Mouse (Mus musculus) spleen, adult 2 months (tissue): ENCODE measurements around the gene Caskin2. TPM values are rescaled to one million over a fixed set of nuclear protein-coding genes. Genes with fewer than 3 reads are reported as not detected.

Experiments
- DNase-seq, 2 experiments: peaks; one replicate each; pipeline versions ENCODE4 v3.0.0 to v3.0.0-alpha.2; 2012 to 2021; ENCODE audit warnings: low spot score in 2 of 2, low read depth in 1 of 2
- H3K27ac ChIP-seq: fragments of 200-500 bp; 2 replicates; pipeline ENCODE4 v1.5.1; 2012; ENCODE audit warnings: low read length, inconsistent platforms; ENCODE audit not compliant: insufficient read depth
- H3K27me3 ChIP-seq: fragments of 200-500 bp; 2 replicates; pipeline ENCODE4 v1.6.1; 2012; ENCODE audit warnings: mild to moderate bottlenecking, moderate library complexity, low read length, inconsistent platforms; ENCODE audit not compliant: control insufficient read depth, insufficient read depth
- H3K36me3 ChIP-seq: fragments of 200-500 bp; 2 replicates; pipeline ENCODE4 v1.6.1; 2012; ENCODE audit warnings: mild to moderate bottlenecking, low read length, inconsistent platforms; ENCODE audit not compliant: control insufficient read depth, insufficient read depth
- H3K4me1 ChIP-seq: fragments of 200-500 bp; 2 replicates; pipeline ENCODE4 v1.6.1; 2011; ENCODE audit warnings: inconsistent platforms; ENCODE audit not compliant: control insufficient read depth, insufficient read depth, insufficient read length
- H3K4me3 ChIP-seq: fragments of 200-500 bp; 2 replicates; pipeline ENCODE4 v1.5.1; 2011; ENCODE audit warnings: mild to moderate bottlenecking, inconsistent platforms; ENCODE audit not compliant: insufficient read depth, insufficient read length; ENCODE audit errors: extremely low read depth
- CTCF ChIP-seq: fragments of 200-500 bp; IDR thresholded peaks from 2 replicates; pipeline ENCODE4 v1.5.1; 2011; ENCODE audit warnings: mild to moderate bottlenecking, inconsistent platforms; ENCODE audit not compliant: insufficient read depth, insufficient read length, insufficient replicate concordance; ENCODE audit errors: extremely low read depth
- POLR2A ChIP-seq: fragments of 200-500 bp; IDR thresholded peaks from 2 replicates; pipeline ENCODE4 v1.6.1; 2011; ENCODE audit warnings: low read depth, low read length, inconsistent platforms
- WGBS: fragments of 180-500 bp; shearing (Covaris S2); methylation state at CpG from one replicate; pipeline ENCODE4 v1.1.7; 2018; 5-methylcytosine and 5-hydroxymethylcytosine counted together
- polyA plus RNA-seq: library from polyadenylated mRNA; depleted of rRNA; stranded (reverse); fragments of >200 nt; gene quantifications from 2 replicates; pipeline ENCODE4 v1.2.3, GENCODE M21; 2012

The Caskin2 gene
- polyA plus RNA-seq, 1 experiment: 13.2 TPM

DNA sequence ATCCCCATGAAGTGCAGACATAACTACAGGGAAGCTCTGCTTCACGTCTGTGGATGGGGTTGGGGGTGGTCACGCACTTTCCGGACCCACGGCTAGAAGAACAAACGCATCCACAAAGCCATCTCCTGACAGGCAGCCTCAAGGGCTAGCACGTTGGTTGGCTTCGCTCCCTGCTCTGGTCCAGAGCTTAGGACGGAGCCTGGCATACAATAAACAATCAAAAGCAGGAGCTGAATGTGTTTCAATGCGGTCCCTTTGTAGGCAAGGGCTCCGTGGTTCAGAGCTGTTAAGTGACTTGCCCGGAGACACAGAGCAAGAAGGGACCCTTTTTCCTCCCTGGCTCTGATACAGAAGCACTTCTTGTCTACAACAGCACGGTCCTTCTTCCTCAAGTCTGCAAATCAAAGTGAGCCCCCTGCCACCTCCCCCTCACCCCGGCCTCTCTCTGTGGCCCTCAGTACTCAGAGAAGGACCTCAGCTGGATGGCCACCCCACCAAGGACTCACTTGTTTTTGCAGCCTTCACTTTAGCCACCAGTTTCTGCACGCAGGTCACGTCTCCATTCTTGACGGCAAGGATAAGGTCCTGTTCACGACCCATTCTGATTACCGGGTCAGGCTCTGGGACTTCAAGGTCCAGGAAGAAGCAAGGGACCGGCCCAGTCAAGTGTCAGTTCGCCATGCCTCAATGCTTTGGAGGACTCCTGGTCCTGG lies 1.9 kb downstream of the Caskin2 start:
- TF ChIP-seq CTCF (no peak), POLR2A (no peak)
- H3K4me1 ChIP-seq: peaks cover 10% of the 10 kb centered on the region
- 91% methylated on average over 20 of the region's 20 CpGs for WGBS
- no peak overlapping the region for H3K4me3 ChIP-seq
- H3K27ac ChIP-seq: no peak overlapping the region
- no peaks in the 10 kb centered on the region for H3K27me3 ChIP-seq
- DNase-seq: no peak
- no peaks in the 10 kb centered on the region; the same call in 1 of the 2 replicates for H3K36me3 ChIP-seq

DNA sequence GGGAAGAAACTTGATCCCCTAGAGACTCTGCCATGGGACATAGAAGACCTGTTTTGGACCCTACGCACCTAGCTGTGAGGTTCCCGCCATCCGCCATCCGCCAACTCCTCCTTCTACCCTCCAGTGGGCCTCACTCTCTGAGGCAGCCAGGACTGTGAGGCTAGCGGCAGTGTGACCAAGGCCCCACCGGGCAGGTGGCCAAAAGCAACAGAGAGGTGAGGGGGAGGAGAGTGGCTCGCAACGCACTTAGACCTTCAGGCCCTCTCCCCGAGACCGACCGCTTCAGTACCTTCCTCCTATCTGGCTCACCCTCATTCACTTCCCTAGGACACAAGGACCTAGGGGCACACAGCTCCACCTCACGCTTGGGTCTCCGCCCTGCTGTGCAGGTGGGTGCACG lies 3.1 kb downstream of the Caskin2 start:
- WGBS: 89% methylated on average over 14 of the region's 14 CpGs
- TF ChIP-seq CTCF (no peak), POLR2A (no peak)
- no peak for DNase-seq
- H3K36me3 ChIP-seq: no peaks in the 10 kb centered on the region
- peaks cover 8% of the 10 kb centered on the region for H3K4me1 ChIP-seq
- H3K4me3 ChIP-seq: no peak overlapping the region
- H3K27me3 ChIP-seq: no peaks in the 10 kb centered on the region
- H3K27ac ChIP-seq: no peak overlapping the region

DNA sequence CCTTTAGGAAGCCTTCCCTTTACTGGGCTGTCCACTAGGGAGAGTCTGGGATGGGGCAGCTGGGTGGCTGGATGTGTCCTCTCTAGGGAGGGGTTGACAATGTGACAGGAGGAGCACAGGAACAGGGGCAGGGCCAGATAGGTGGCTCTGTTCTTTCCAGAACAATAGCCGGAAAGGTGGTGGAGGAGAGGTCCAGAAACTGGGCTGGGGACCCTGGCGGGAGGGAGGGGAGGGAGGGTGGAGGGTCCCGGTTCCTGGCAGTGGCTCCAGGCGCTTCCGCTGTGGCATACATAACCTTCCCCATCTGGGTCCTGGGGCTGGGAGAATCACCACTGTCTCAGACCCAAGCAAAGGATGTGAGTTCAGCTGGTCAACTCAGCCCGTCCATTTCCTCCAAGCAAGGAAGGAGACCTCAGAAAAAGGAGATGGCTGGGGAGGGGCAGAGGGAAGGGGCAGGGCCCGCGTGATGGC lies 4.1 kb downstream of the Caskin2 start:
- no peak overlapping the region for H3K27ac ChIP-seq

DNA sequence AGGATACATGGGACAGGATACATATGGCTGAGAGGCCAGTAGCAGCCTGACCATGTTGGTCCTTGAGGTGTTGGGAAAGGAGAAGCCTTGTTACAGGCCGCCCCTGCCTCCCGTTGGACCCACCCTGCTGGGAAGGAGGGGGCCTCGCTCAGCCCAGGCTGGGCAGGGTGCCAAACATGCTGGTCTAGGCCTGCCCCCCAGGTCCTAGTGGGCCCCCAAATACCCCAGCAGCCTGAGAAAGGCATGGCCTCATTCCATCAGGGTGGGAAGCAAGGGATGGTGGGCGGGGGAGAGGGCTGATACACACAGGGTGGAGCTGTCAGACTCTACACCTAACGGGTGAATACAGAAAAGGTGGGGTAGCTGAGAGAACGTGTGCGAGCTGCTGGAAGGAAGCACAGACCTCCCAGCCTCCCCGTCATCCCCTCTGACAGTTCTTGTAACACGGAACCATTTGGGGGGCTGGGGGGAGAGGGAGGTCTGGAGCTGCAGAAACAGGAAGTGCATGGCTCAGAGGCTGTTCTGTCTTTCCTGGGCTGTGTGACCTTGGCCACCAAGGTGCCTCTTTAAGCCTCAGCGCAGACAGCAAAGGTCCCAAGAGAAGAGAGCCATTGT lies 4.6 kb downstream of the Caskin2 start:
- DNase-seq: no peak
- TF ChIP-seq POLR2A: no peak
- no peak for TF ChIP-seq CTCF
- Histone ChIP-seq H3K4me1 (peaks cover 3% of the 10 kb centered on the region; the same call in 1 of the 2 replicates), H3K27ac (no peak overlapping the region), H3K36me3 (peaks cover 3% of the 10 kb centered on the region), H3K27me3 (no peaks in the 10 kb centered on the region), H3K4me3 (no peak overlapping the region)
- 43% methylated on average over 10 of the region's 10 CpGs for WGBS

More for the DNA sequence above, 4.1 kb downstream of the Caskin2 start:
- WGBS: 74% methylated on average over 8 of the region's 8 CpGs
- H3K27me3 ChIP-seq: no peaks in the 10 kb centered on the region
- DNase-seq: no peak
- H3K4me3 ChIP-seq: no peak overlapping the region
- H3K36me3 ChIP-seq: peaks cover 3% of the 10 kb centered on the region
- TF ChIP-seq CTCF (no peak), POLR2A (no peak)
- peaks cover 3% of the 10 kb centered on the region; the same call in 1 of the 2 replicates for H3K4me1 ChIP-seq

DNA sequence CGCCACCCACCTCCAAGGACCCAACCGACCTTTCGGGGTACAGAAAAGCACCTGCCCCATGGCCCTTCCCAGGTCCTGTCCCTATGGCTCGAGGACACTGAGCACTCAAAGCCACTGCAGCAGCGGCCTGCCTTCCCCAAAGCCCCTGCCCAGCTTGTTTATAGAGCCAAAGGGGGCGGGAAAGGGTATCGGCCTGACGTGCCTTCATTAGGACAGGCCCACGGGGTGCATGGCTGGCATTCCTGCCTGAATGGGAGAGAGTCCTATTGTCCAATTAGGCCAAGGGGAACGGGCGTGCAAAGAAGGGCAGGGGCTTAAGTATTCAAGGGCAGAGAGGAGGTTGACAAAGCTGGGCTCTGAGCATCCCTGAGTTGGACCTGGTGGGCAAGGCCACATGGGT lies 5.5 kb downstream of the Caskin2 start:
- DNase-seq: no peak
- Histone ChIP-seq H3K4me3 (no peak overlapping the region), H3K4me1 (peaks cover 1% of the 10 kb centered on the region; the same call in 1 of the 2 replicates), H3K36me3 (peaks cover 4% of the 10 kb centered on the region), H3K27me3 (no peaks in the 10 kb centered on the region), H3K27ac (no peak overlapping the region)
- WGBS: 88% methylated on average over 11 of the region's 11 CpGs
- TF ChIP-seq POLR2A (no peak), CTCF (no peak)

DNA sequence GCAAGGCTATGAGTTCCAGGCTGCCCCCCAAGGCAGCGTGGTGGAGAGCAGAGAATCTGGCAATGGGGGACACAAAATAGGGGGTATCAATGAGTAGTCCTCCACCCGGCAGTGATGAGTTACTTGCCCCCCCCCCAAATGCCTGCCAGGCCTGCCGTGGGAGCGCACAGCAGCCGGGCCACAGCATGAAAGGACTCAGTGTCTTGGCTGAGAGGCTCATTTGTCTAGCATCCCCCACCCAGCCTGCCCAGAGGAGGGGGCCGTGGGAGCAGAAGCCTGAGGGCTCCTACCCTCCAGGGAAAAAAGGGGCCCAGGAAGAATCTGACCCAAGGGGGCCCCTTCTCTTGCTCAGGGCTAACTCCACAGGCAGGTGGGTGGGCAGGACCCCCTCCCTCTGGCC lies 6.1 kb downstream of the Caskin2 start:
- 92% methylated on average over 6 of the region's 6 CpGs for WGBS
- Histone ChIP-seq H3K4me3 (no peak overlapping the region), H3K27ac (no peak overlapping the region), H3K4me1 (no peaks in the 10 kb centered on the region; the same call in 1 of the 2 replicates), H3K36me3 (peaks cover 4% of the 10 kb centered on the region), H3K27me3 (no peaks in the 10 kb centered on the region)
- DNase-seq: no peak
- TF ChIP-seq POLR2A: no peak
- TF ChIP-seq CTCF: no peak

DNA sequence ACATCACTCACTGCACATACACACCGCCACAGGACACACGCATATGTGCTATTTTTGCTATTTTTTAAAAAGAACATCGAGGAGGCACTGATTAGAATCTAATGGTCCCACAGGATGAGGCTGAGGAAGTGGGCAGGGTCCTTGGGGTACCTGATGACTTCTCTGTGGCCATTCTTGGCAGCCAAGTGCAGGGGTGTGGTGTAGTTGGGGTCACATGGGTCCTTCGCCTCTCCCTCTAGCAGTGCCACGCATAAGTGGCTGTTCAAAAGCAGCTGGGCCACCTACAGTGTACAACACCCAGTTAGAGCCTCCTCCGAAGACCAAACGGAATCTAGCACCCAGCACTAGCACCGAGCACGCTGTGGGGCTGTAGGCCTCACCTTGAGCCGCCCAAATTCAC lies 7.3 kb downstream of the Caskin2 start:
- H3K27ac ChIP-seq: no peak overlapping the region
- WGBS: 82% methylated on average over 10 of the region's 10 CpGs
- H3K4me1 ChIP-seq: no peaks in the 10 kb centered on the region; the same call in 1 of the 2 replicates
- TF ChIP-seq CTCF (no peak), POLR2A (no peak)
- H3K36me3 ChIP-seq: peaks cover 9% of the 10 kb centered on the region
- no peaks in the 10 kb centered on the region for H3K27me3 ChIP-seq
- no peak overlapping the region for H3K4me3 ChIP-seq
- no peak for DNase-seq
